Mouse (Mus musculus): Measurements from ENCODE around the gene Rpia. TPM values are rescaled to one million over a fixed set of nuclear protein-coding genes. Genes with fewer than 3 reads are reported as not detected.
A peak's percentile ranks its signal among the peaks of the same experiment; 100 is the strongest.

The Rpia gene
- polyA plus RNA-seq, 1 experiment = 12.9 TPM

GRCm38 (mm10) chr6:70805267-70805666 is 13.2 kb upstream of the Rpia start:
- WGBS = 8% methylated on average over 7 of the region's 7 CpGs
- Histone ChIP-seq H3K4me1 (ENCODE audit: control insufficient read depth, insufficient read depth, insufficient read length, low read length) (no peaks in the 10 kb centered on the region), H3K27me3 (ENCODE audit: control insufficient read depth, insufficient read depth, low read length) (no peaks in the 10 kb centered on the region), H3K36me3 (ENCODE audit: control insufficient read depth, insufficient read depth, low read length) (no peaks in the 10 kb centered on the region), H3K27ac (ENCODE audit: insufficient read depth, low read depth, low read length) (no peak overlapping the region), H3K4me3 (ENCODE audit: low read depth, low read length) (no peak overlapping the region)
- TF ChIP-seq CTCF (IDR thresholded peaks at IDR 0.05; ENCODE audit: extremely low read depth, insufficient read length, insufficient replicate concordance, low read depth, low read length) (peak; percentile 24; the same call in 1 of the 2 replicates), POLR2A (IDR thresholded peaks at IDR 0.05; ENCODE audit: low read depth, low read length) (no peak)

- Histone ChIP-seq H3K36me3 (ENCODE audit: control insufficient read depth, insufficient read depth, low read length) (no peaks in the 10 kb centered on the region), H3K27me3 (ENCODE audit: control insufficient read depth, insufficient read depth, low read length) (no peaks in the 10 kb centered on the region), H3K4me3 (ENCODE audit: low read depth, low read length) (no peak overlapping the region), H3K4me1 (ENCODE audit: control insufficient read depth, insufficient read depth, insufficient read length, low read length) (no peaks in the 10 kb centered on the region), H3K27ac (ENCODE audit: insufficient read depth, low read depth, low read length) (no peak overlapping the region)
- 23% methylated on average over 3 of the region's 3 CpGs for whole genome bisulfite sequencing
- TF ChIP-seq POLR2A (IDR thresholded peaks at IDR 0.05; ENCODE audit: low read depth, low read length) (no peak), CTCF (IDR thresholded peaks at IDR 0.05; ENCODE audit: extremely low read depth, insufficient read length, insufficient replicate concordance, low read depth, low read length) (peak; percentile 64; the same call in 1 of the 2 replicates)
Observed at GRCm38 (mm10) chr6:70804632-70805031, 12.6 kb upstream of the Rpia start.

- H3K4me3 ChIP-seq (ENCODE audit: low read depth, low read length) = no peak overlapping the region
- no peaks in the 10 kb centered on the region for H3K27me3 ChIP-seq (ENCODE audit: control insufficient read depth, insufficient read depth, low read length)
- H3K4me1 ChIP-seq (ENCODE audit: control insufficient read depth, insufficient read depth, insufficient read length, low read length) = peaks cover 5% of the 10 kb centered on the region; the same call in 1 of the 2 replicates
- peak; percentile 89 for TF ChIP-seq CTCF (IDR thresholded peaks at IDR 0.05; ENCODE audit: extremely low read depth, insufficient read length, insufficient replicate concordance, low read depth, low read length)
- TF ChIP-seq POLR2A (IDR thresholded peaks at IDR 0.05; ENCODE audit: low read depth, low read length) = no peak
- H3K36me3 ChIP-seq (ENCODE audit: control insufficient read depth, insufficient read depth, low read length) = no peaks in the 10 kb centered on the region
- no peak overlapping the region for H3K27ac ChIP-seq (ENCODE audit: insufficient read depth, low read depth, low read length)
- 10% methylated on average over 9 of the region's 9 CpGs for WGBS
Observed at GRCm38 (mm10) chr6:70797581-70798251, 5.7 kb upstream of the Rpia start.

- H3K27ac ChIP-seq (ENCODE audit: insufficient read depth, low read depth, low read length) = no peak overlapping the region
- H3K36me3 ChIP-seq (ENCODE audit: control insufficient read depth, insufficient read depth, low read length) = no peaks in the 10 kb centered on the region
- 84% methylated on average over 6 of the region's 6 CpGs for WGBS
- H3K27me3 ChIP-seq (ENCODE audit: control insufficient read depth, insufficient read depth, low read length) = no peaks in the 10 kb centered on the region
- no peak overlapping the region for H3K4me3 ChIP-seq (ENCODE audit: low read depth, low read length)
- TF ChIP-seq POLR2A (IDR thresholded peaks at IDR 0.05; ENCODE audit: low read depth, low read length) (no peak), CTCF (IDR thresholded peaks at IDR 0.05; ENCODE audit: extremely low read depth, insufficient read length, insufficient replicate concordance, low read depth, low read length) (no peak)
- peaks cover 6% of the 10 kb centered on the region; the same call in 1 of the 2 replicates for H3K4me1 ChIP-seq (ENCODE audit: control insufficient read depth, insufficient read depth, insufficient read length, low read length)
Observed at GRCm38 (mm10) chr6:70796940-70797339, 4.9 kb upstream of the Rpia start.

- H3K27me3 ChIP-seq (ENCODE audit: control insufficient read depth, insufficient read depth, low read length) = no peaks in the 10 kb centered on the region
- H3K4me1 ChIP-seq (ENCODE audit: control insufficient read depth, insufficient read depth, insufficient read length, low read length) = peaks cover 18% of the 10 kb centered on the region
- H3K36me3 ChIP-seq (ENCODE audit: control insufficient read depth, insufficient read depth, low read length) = 0 out of 2 replicates have a peak, but pooled peaks cover 5% of the 10 kb centered on the region
- peak overlapping the region; percentile 41 for H3K4me3 ChIP-seq (ENCODE audit: low read depth, low read length)
- TF ChIP-seq POLR2A (IDR thresholded peaks at IDR 0.05; ENCODE audit: low read depth, low read length) = no peak
- no peak for TF ChIP-seq CTCF (IDR thresholded peaks at IDR 0.05; ENCODE audit: extremely low read depth, insufficient read length, insufficient replicate concordance, low read depth, low read length)
- WGBS = 24% methylated on average over 8 of the region's 8 CpGs
- peak overlapping the region; percentile 76 for H3K27ac ChIP-seq (ENCODE audit: insufficient read depth, low read depth, low read length)
Observed at GRCm38 (mm10) chr6:70792644-70793043, 612 bp upstream of the Rpia start.

- 1% methylated on average over 18 of the region's 18 CpGs for WGBS
Observed at GRCm38 (mm10) chr6:70790852-70791761, 925 bp downstream of the Rpia start.

More at GRCm38 (mm10) chr6:70790852-70791761, 925 bp downstream of the Rpia start:
- Histone ChIP-seq H3K27me3 (ENCODE audit: control insufficient read depth, insufficient read depth, low read length) (no peaks in the 10 kb centered on the region), H3K4me3 (ENCODE audit: low read depth, low read length) (peak overlapping the region; percentile 91), H3K27ac (ENCODE audit: insufficient read depth, low read depth, low read length) (peak overlapping the region; percentile 95), H3K4me1 (ENCODE audit: control insufficient read depth, insufficient read depth, insufficient read length, low read length) (peaks cover 22% of the 10 kb centered on the region), H3K36me3 (ENCODE audit: control insufficient read depth, insufficient read depth, low read length) (0 out of 2 replicates have a peak, but pooled peaks cover 5% of the 10 kb centered on the region)
- TF ChIP-seq POLR2A (IDR thresholded peaks at IDR 0.05; ENCODE audit: low read depth, low read length) (no peak), CTCF (IDR thresholded peaks at IDR 0.05; ENCODE audit: extremely low read depth, insufficient read length, insufficient replicate concordance, low read depth, low read length) (peak; percentile 9; the same call in 1 of the 2 replicates)
